Mouse (Mus musculus) limb, embryonic 13.5 days (tissue): ENCODE data around the gene Rnf115. TPM values are rescaled to one million over a fixed set of nuclear protein-coding genes. Genes with fewer than 3 reads are reported as not detected.

Experiments used
- ATAC-seq: fragments of 200-750 bp; cut with Nextera tagmentation; 2 replicates; pipeline ENCODE4 v1.8.0; 2017; ENCODE audit warnings: low read depth, moderate number of reproducible peaks, moderate TSS enrichment; ENCODE audit not compliant: low FRiP score
- H3K27ac ChIP-seq: fragments of 300-500 bp; sonication (generic); 2 replicates; pipeline ENCODE4 v1.5.1; 2015; ENCODE audit warnings: inconsistent platforms, mild to moderate bottlenecking, moderate library complexity
- H3K27me3 ChIP-seq: fragments of 300-500 bp; sonication (generic); 2 replicates; pipeline ENCODE4 v1.6.1; 2015; ENCODE audit warnings: mild to moderate bottlenecking, inconsistent platforms
- H3K36me3 ChIP-seq: fragments of 300-500 bp; sonication (generic); 2 replicates; pipeline ENCODE4 v1.6.1; 2015; ENCODE audit warnings: inconsistent platforms, mild to moderate bottlenecking, moderate library complexity
- H3K4me1 ChIP-seq: fragments of 300-500 bp; sonication (generic); 2 replicates; pipeline ENCODE4 v1.6.1; 2015; ENCODE audit warnings: inconsistent platforms
- H3K4me2 ChIP-seq: fragments of 300-500 bp; sonication (generic); replicated peaks from 2 replicates; pipeline ENCODE4 v1.6.1; 2015; ENCODE audit warnings: inconsistent platforms, mild to moderate bottlenecking, moderate library complexity
- H3K4me3 ChIP-seq: fragments of 300-500 bp; sonication (generic); 2 replicates; pipeline ENCODE4 v1.5.1; 2015; ENCODE audit warnings: moderate library complexity, mild to moderate bottlenecking, inconsistent platforms
- H3K9ac ChIP-seq: fragments of 300-500 bp; sonication (generic); 2 replicates; pipeline ENCODE4 v1.6.1; 2015; ENCODE audit warnings: mild to moderate bottlenecking, inconsistent platforms
- H3K9me3 ChIP-seq: fragments of 300-500 bp; sonication (generic); 2 replicates; pipeline ENCODE4 v1.6.1; 2016; ENCODE audit warnings: inconsistent platforms
- WGBS: fragments of 180-500 bp; shearing (Covaris S2); methylation state at CpG from one replicate; pipeline ENCODE4 v1.1.7; 2015; 5-methylcytosine and 5-hydroxymethylcytosine counted together
- polyA plus RNA-seq: library from polyadenylated mRNA; unstranded; fragments of >200 nt; fragmentation: Nextera tagmentation; extraction: Ambion mirVana; gene quantifications from 2 replicates; pipeline ENCODE4 v1.2.1, GENCODE M21; 2015

The Rnf115 gene
- polyA plus RNA-seq, 1 experiment from 2014 or later, result 53.1 TPM

DNA sequence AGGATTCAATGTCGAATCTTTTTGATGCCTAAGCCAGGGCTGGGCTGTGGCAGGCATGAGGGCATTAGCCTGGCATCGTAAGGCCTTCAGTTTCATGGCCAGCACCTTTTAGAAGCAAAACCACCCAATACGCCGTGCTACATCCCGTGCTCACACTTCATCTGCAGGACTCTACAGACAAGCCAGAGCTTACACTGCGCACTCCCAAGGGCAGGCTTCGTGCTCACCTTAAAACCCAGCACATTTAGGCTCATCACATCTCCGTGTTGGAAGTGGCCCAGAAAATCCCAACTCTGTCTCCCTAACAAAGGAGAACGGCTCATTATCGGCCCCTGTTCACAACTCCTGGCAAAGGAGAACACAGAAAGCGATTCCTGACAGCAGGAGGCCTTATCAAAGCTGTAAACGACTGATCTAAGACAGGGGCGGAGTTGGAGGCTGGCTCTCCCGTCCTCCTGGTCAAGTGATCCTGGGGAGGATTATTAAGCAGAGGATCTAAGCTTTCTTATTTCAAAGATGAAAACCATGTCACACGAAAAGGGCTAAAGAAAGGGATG, 100.9 kb downstream of the Rnf115 start:
- H3K4me2 ChIP-seq, result no peak overlapping the region
- H3K4me1 ChIP-seq, result peaks cover 7% of the 10 kb centered on the region
- no peaks in the 10 kb centered on the region for H3K27me3 ChIP-seq
- no peak for ATAC-seq
- H3K36me3 ChIP-seq, result no peaks in the 10 kb centered on the region
- no peak overlapping the region for H3K4me3 ChIP-seq
- no peak overlapping the region for H3K9ac ChIP-seq
- 32% methylated on average over 15 of the region's 15 CpGs for WGBS
- no peak overlapping the region for H3K27ac ChIP-seq
- no peaks in the 10 kb centered on the region for H3K9me3 ChIP-seq

DNA sequence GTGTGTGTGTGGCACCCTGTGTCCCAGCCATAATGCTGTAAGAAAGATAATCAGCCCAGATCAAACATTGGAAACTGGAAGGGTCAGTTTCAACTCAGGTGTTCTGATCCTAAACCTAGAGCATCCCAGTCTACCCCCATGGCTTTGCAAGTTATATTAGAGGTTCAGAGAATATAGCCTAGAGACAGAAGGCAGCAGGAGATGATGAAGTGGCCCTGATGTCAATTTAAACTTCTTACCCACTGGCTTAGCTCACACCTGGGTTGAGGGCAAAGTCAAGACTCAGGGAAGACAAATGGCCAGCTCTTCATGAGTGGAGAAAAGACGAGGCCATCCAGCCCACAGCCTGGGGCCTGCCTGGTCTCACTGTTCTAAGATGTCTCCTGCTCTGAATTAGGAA, 101.5 kb downstream of the Rnf115 start, which contains the start of the genes Pdzk1 and Cd160:
Gene Pdzk1, plus strand, starts transcription at position 301 of the 400 bp plus-strand sequence.
Gene Cd160, minus strand, starts transcription at position 368 of the 400 bp plus-strand sequence.
- peaks cover 2% of the 10 kb centered on the region; the same call in 1 of the 2 replicates for H3K4me1 ChIP-seq
- WGBS, result 89% methylated on average over 1 of the region's 1 CpGs
- ATAC-seq, result no peak
- H3K4me2 ChIP-seq, result no peak within 1 kb of the TSS
- H3K27me3 ChIP-seq, result no peaks in the 10 kb centered on the region
- H3K27ac ChIP-seq, result no peak within 1 kb of the TSS
- H3K9ac ChIP-seq, result no peak within 1 kb of the TSS
- no peaks in the 10 kb centered on the region for H3K9me3 ChIP-seq
- H3K4me3 ChIP-seq, result no peak within 1 kb of the TSS
- H3K36me3 ChIP-seq, result no peaks in the 10 kb centered on the region

DNA sequence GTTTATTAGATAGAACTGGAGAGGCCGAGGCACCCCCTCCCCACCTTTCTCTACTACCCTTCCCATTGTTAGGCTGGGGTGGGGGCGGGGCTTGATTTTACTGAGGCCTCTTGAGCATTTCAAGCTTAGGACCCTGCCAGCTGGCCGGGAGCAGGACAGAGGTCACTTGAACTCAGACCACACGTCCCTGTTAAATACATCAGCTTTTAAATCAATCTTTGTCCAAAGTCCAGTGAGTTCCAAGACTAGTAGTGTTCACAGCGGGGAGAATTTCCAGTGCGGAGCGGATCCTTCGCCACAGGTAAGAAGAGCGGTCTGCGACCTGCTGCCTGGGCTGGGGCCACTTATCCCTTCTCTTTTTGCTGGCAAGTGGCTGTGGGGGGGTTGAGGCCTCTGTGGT, 102.4 kb downstream of the Rnf115 start:
- Histone ChIP-seq H3K36me3 (no peaks in the 10 kb centered on the region), H3K27me3 (no peaks in the 10 kb centered on the region), H3K9ac (no peak overlapping the region), H3K27ac (no peak overlapping the region), H3K4me3 (no peak overlapping the region), H3K9me3 (no peaks in the 10 kb centered on the region), H3K4me1 (no peaks in the 10 kb centered on the region), H3K4me2 (no peak overlapping the region)
- WGBS, result 75% methylated on average over 10 of the region's 10 CpGs
- ATAC-seq, result no peak

DNA sequence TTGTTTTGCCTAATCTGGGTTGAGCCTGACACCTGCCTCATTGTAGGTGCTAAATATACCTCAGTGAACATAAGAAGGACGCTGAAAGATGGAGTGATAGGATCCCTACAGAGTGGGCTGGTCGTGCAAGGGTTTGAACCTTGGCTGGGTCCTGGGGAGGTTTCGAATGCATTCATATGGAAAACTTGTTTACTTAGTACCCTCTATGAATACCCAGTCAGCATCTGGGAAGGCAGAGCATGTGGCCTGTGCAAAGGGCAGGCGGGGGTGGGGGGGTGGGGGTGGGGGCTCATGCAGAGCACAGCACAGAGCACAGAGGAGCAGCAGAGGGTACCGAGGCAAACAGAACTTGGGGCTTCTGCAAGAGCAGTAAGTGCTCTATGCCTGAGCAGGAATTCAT, 105.5 kb downstream of the Rnf115 start:
- no peak for ATAC-seq
- H3K4me3 ChIP-seq, result no peak overlapping the region
- no peak overlapping the region for H3K27ac ChIP-seq
- no peaks in the 10 kb centered on the region for H3K9me3 ChIP-seq
- no peaks in the 10 kb centered on the region for H3K36me3 ChIP-seq
- no peak overlapping the region for H3K4me2 ChIP-seq
- H3K9ac ChIP-seq, result no peak overlapping the region
- no peaks in the 10 kb centered on the region for H3K4me1 ChIP-seq
- no peaks in the 10 kb centered on the region for H3K27me3 ChIP-seq
- 42% methylated on average over 5 of the region's 5 CpGs for WGBS

DNA sequence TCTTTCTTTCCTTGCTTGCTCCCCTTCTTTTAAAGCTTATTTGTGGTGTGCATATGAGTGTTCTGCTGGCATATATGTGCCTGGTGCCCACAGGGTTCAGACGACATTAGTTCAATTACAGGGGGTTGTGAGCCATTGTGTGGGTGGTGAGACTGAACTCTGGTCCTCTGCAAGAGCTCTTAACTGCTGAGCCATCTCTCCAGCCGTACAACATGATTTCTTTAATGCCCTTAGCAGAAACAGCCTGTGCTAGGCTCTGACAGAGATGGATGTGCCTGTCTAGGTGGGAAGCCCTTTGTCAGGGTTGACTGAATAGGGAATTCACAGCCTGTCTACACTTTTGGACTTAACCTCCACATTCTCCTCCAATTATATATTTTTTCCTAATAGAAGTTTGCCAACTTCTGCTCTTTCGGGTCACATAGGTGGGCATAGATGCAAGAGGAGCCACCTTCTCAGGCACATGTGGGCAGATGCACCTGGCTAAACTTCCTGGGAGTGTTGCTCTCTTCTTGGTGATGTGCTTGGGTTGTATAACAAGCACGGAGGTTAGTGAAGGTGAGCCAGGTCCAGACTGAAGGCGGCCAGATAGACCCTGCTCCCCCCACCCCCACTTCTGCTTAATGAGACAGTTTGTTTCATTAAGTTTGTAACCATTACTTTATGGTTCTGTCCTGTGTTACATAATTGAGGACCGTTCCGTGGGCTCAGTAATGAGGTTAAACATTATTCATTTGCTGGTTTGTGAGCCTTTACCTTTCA, 107.3 kb downstream of the Rnf115 start:
- no peaks in the 10 kb centered on the region for H3K4me1 ChIP-seq
- no peaks in the 10 kb centered on the region for H3K27me3 ChIP-seq
- 63% methylated on average over 7 of the region's 7 CpGs for WGBS
- no peak overlapping the region for H3K4me2 ChIP-seq
- H3K4me3 ChIP-seq, result no peak overlapping the region
- ATAC-seq, result no peak
- H3K27ac ChIP-seq, result no peak overlapping the region
- no peaks in the 10 kb centered on the region for H3K36me3 ChIP-seq
- no peaks in the 10 kb centered on the region for H3K9me3 ChIP-seq
- H3K9ac ChIP-seq, result no peak overlapping the region

DNA sequence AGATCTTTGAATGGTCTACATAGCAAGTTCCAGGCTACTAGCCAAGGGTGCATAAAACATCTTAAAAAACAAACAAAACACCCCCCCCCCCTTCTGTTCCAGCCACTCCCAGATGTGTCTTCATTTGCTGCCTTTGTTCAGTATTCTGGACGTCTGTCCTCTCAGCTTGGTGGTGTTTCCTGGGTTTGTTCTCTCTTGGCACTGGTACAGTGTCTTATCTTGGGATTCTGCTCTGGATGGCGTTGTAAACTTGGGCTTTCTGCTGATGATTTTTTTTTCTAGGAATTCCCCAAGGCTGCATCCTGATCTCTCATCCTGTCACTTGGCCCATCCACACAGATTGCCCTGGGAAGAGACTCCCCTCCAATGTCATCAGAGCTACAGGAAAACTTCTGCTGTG, 109.0 kb downstream of the Rnf115 start:
- Histone ChIP-seq H3K9ac (no peak overlapping the region), H3K4me1 (no peaks in the 10 kb centered on the region), H3K36me3 (no peaks in the 10 kb centered on the region), H3K4me3 (no peak overlapping the region), H3K27me3 (no peaks in the 10 kb centered on the region), H3K4me2 (no peak overlapping the region), H3K9me3 (no peaks in the 10 kb centered on the region), H3K27ac (no peak overlapping the region)
- ATAC-seq, result no peak
- WGBS, result 84% methylated on average over 2 of the region's 2 CpGs

DNA sequence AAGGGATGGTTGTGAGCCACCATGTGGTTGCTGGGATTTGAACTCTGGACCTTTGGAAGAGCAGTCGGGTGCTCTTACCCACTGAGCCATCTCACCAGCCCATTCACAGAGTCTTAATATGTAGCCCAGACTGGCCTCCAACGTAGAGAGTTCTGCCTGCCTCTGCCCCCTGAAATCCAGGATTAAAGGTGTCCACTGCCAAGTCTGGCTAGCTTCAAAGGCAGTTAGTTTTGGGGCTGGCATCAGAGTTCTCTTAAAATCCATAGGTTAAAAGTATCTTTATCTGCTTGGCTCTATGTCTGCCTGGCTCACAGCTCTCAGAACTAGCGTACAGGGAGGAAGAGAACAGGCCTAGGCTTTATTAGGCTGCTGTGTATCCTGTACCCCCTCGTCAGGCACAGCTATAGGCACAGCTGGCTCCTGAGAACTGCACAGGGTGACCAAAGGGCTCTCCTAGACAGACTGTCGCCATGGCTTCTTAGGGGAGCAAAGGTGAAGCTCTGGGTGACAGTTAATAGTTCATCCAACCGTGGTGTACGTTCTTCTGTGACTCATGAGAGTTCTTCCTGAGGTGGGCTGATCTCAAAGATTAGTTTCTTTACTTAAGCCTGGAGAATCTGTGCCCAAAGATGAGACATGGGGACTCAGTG, 111.7 kb downstream of the Rnf115 start:
- no peaks in the 10 kb centered on the region for H3K9me3 ChIP-seq
- ATAC-seq, result no peak
- no peaks in the 10 kb centered on the region for H3K4me1 ChIP-seq
- no peak overlapping the region for H3K27ac ChIP-seq
- no peak overlapping the region for H3K9ac ChIP-seq
- no peak overlapping the region for H3K4me3 ChIP-seq
- no peaks in the 10 kb centered on the region for H3K27me3 ChIP-seq
- H3K4me2 ChIP-seq, result no peak overlapping the region
- WGBS, result 74% methylated on average over 7 of the region's 7 CpGs
- H3K36me3 ChIP-seq, result no peaks in the 10 kb centered on the region

Other genes with a start within 250 kb of the Rnf115 start
- 10.3 and 10.6 TPM in 2 replicates for gene Hfe2, start 202.5 kb upstream of the Rnf115 start, polyA plus RNA-seq
- gene Txnip, start 169.7 kb upstream of the Rnf115 start, polyA plus RNA-seq, result 103 and 105 TPM in 2 replicates
- 1.3 and 1.5 TPM in 2 replicates for gene Gm16253, start 150.7 kb upstream of the Rnf115 start, polyA plus RNA-seq
- 48.8 and 55.6 TPM in 2 replicates for gene Polr3gl, start 133.5 kb upstream of the Rnf115 start, polyA plus RNA-seq
- 3.0 and 3.1 TPM in 2 replicates for gene Ankrd34a, start 131.0 kb upstream of the Rnf115 start, polyA plus RNA-seq
- 8.4 and 8.7 TPM in 2 replicates for gene Lix1l, start 126.5 kb upstream of the Rnf115 start, polyA plus RNA-seq
- gene Rbm8a, start 97.7 kb upstream of the Rnf115 start, polyA plus RNA-seq, result 156 and 157 TPM in 2 replicates
- 61.8 and 63.3 TPM in 2 replicates for gene Pex11b, start 92.3 kb upstream of the Rnf115 start, polyA plus RNA-seq
- gene Gm42957, start 92.2 kb upstream of the Rnf115 start, polyA plus RNA-seq, result 0.23 TPM in 2 replicates
- 2.1 and 3.1 TPM in 2 replicates for gene Itga10, start 82.1 kb upstream of the Rnf115 start, polyA plus RNA-seq
- 0.87 and 1.2 TPM in 2 replicates for gene Ankrd35, start 57.5 kb upstream of the Rnf115 start, polyA plus RNA-seq
- gene Pias3, start 31.3 kb upstream of the Rnf115 start, polyA plus RNA-seq, result 77.7 and 83.3 TPM in 2 replicates
- 13.8 TPM in 2 replicates for gene Nudt17, start 19.1 kb upstream of the Rnf115 start, polyA plus RNA-seq
- gene Polr3c, start within 50 bp of the Rnf115 start, polyA plus RNA-seq, result 33.5 and 36.4 TPM in 2 replicates
- not detected in 2 replicates for gene Pdzk1, start 101.6 kb downstream of the Rnf115 start, polyA plus RNA-seq
- 0.15 and 0.27 TPM in 2 replicates for gene Cd160, start 101.7 kb downstream of the Rnf115 start, polyA plus RNA-seq
- gene Gja5, start 177.0 kb downstream of the Rnf115 start, polyA plus RNA-seq, result 27.7 and 28.0 TPM in 2 replicates
- 40.3 and 41.5 TPM in 2 replicates for gene Gpr89, start 177.7 kb downstream of the Rnf115 start, polyA plus RNA-seq
- 0.03 TPM in 1 of 2 replicates, not detected in the other for gene Gja8, start 198.4 kb downstream of the Rnf115 start, polyA plus RNA-seq